Mouse (Mus musculus) brain, embryonic 14.5 days (tissue): ENCODE measurements around the gene Ifnlr1.

Experiments
- CTCF ChIP-seq: fragments of 200-500 bp; IDR thresholded peaks from 2 replicates; pipeline ENCODE4 v1.5.1; 2012; ENCODE audit warnings: inconsistent platforms, mild to moderate bottlenecking, moderate library complexity, borderline replicate concordance; ENCODE audit not compliant: insufficient read depth, insufficient read length; ENCODE audit errors: extremely low read depth
- POLR2A ChIP-seq: fragments of 200-500 bp; IDR thresholded peaks from 2 replicates; pipeline ENCODE4 v1.6.1; 2012; ENCODE audit warnings: mild to moderate bottlenecking, inconsistent platforms, borderline replicate concordance; ENCODE audit not compliant: poor library complexity, insufficient read depth, insufficient read length, severe bottlenecking; ENCODE audit errors: extremely low read depth

GRCm38 (mm10) chr4:135674993-135675392 is 11.1 kb upstream of the Ifnlr1 start:
- TF ChIP-seq CTCF = no peak
- no peak for TF ChIP-seq POLR2A
